7 mouse cellular contexts compared by ENCODE assay signal in genomic region chr11:69581147-69581688, GRCm38 (mm10). TPM values are rescaled to one million over a fixed set of nuclear protein-coding genes. Genes with fewer than 3 reads are reported as not detected.
DNase-seq lines count a peak whose midpoint lies in the region; ATAC-seq lines count a peak whose summit lies in the region.

No protein-coding gene starts in this region.

- ATAC-seq in inflammation-experienced regulatory T-cells, adult 6 months = peak; percentile 64

- peaks cover 37% of the 10 kb centered on the region for H3K36me3 ChIP-seq in midbrain, embryonic 10.5 days

- intact Hi-C loops in gastrocnemius, postnatal 14 days (cut with DNase I; ENCODE audit: low total_unique reads) = no loop called here
- intact Hi-C loops in left cerebral cortex, postnatal 25 days (cut with DNase I) = loop anchor here (2.0 to 5.0 kb wide), 2 partner anchors 24 to 81 kb away; partner anchors contain the start of genes Atp1b2 and Mpdu1

- H3K27me3 ChIP-seq in midbrain, embryonic 10.5 days (ENCODE audit: low read depth, poor library complexity, severe bottlenecking) = no peaks in the 10 kb centered on the region

- WGBS in midbrain, embryonic 10.5 days = under 1% methylated on average over 36 of the region's 36 CpGs

- H3K9me3 ChIP-seq in midbrain, embryonic 10.5 days (replicated peaks) = no peaks in the 10 kb centered on the region

- peaks cover 41% of the 10 kb centered on the region for H3K4me1 ChIP-seq in midbrain, embryonic 10.5 days

- DNase-seq in adrenal gland, adult 2 months = peak; percentile 95
- peak; percentile 97 for DNase-seq in embryo, embryonic 10.5 days (ENCODE audit: low spot score)
- peak; percentile 91 for DNase-seq in gastrocnemius, postnatal 14 days
- peak; percentile 92 to 96 for DNase-seq in left cerebral cortex, postnatal 25 days (ENCODE audit: low spot score in 2 of 2)
- DNase-seq in midbrain, embryonic 10.5 days (ENCODE audit: low spot score) = peak; percentile 94
- DNase-seq in right cerebral cortex, postnatal 4 days = peak; percentile 83

- peak overlapping the region; percentile 90 for H3K4me3 ChIP-seq in midbrain, embryonic 10.5 days

- peak overlapping the region; percentile 91 for H3K27ac ChIP-seq in midbrain, embryonic 10.5 days (replicated peaks)

RNA-seq across cellular contexts. Expression of gene Trp53, which starts 1.1 kb away (rescaled TPM):
- 10 to 100 TPM; 59.6 to 67.5 TPM for total RNA-seq in adrenal gland, adult 2 months (2021)
- 78.9 and 85.0 TPM in 2 replicates for polyA plus RNA-seq in adrenal gland, adult 2 months (2012; rRNA removed)
- 10 to 100 TPM; 15.2 to 22.7 TPM for total RNA-seq in gastrocnemius, postnatal 14 days (2021)
- 100 to 1,000 TPM; 193 to 355 (median 324) TPM for polyA plus RNA-seq in inflammation-experienced regulatory T-cells, adult 6 months (2017; shearing (Covaris generic))
- 10 to 100 TPM; 18.7 to 21.1 TPM for total RNA-seq in left cerebral cortex, postnatal 25 days (2021)
- 148 and 166 TPM in 2 replicates for polyA plus RNA-seq in midbrain, embryonic 10.5 days (2016; fragmentation: Nextera tagmentation; extraction: Ambion mirVana)

RNA-seq across cellular contexts. Expression of gene Wrap53, which starts 1.2 kb away (rescaled TPM):
- 10 to 100 TPM in 1 of 2 experiments, 1 to 10 TPM in 1; 8.4 to 12.0 TPM for total RNA-seq in adrenal gland, adult 2 months (2021)
- polyA plus RNA-seq in adrenal gland, adult 2 months (2012; rRNA removed) = 14.8 and 16.1 TPM in 2 replicates
- total RNA-seq in gastrocnemius, postnatal 14 days (2021) = 1 to 10 TPM; 3.5 to 4.0 TPM
- 10 to 100 TPM; 22.0 to 32.2 (median 25.7) TPM for polyA plus RNA-seq in inflammation-experienced regulatory T-cells, adult 6 months (2017; shearing (Covaris generic))
- total RNA-seq in left cerebral cortex, postnatal 25 days (2021) = 10 to 100 TPM; 10.1 to 10.4 TPM
- polyA plus RNA-seq in midbrain, embryonic 10.5 days (2016; fragmentation: Nextera tagmentation; extraction: Ambion mirVana) = 45.0 and 50.7 TPM in 2 replicates

RNA-seq across cellular contexts. Expression of gene Efnb3, which starts 21.2 kb away (rescaled TPM):
- under 1 TPM; 0.52 to 0.69 TPM for total RNA-seq in adrenal gland, adult 2 months (2021)
- polyA plus RNA-seq in adrenal gland, adult 2 months (2012; rRNA removed) = 0.77 and 1.3 TPM in 2 replicates
- total RNA-seq in gastrocnemius, postnatal 14 days (2021) = 1 to 10 TPM in 1 of 2 experiments, under 1 TPM in 1; 0.71 to 1.3 TPM
- under 1 TPM in 2 of 3 experiments, not detected in 1; 0.11 to 0.22 TPM for polyA plus RNA-seq in inflammation-experienced regulatory T-cells, adult 6 months (2017; shearing (Covaris generic))
- 10 to 100 TPM; 57.5 to 60.4 TPM for total RNA-seq in left cerebral cortex, postnatal 25 days (2021)
- polyA plus RNA-seq in midbrain, embryonic 10.5 days (2016; fragmentation: Nextera tagmentation; extraction: Ambion mirVana) = 48.8 and 53.9 TPM in 2 replicates

RNA-seq across cellular contexts. Expression of gene Atp1b2, which starts 24.5 kb away (rescaled TPM):
- total RNA-seq in adrenal gland, adult 2 months (2021) = 10 to 100 TPM; 34.9 to 40.2 TPM
- polyA plus RNA-seq in adrenal gland, adult 2 months (2012; rRNA removed) = 28.3 and 31.5 TPM in 2 replicates
- 100 to 1,000 TPM; 384 to 403 TPM for total RNA-seq in gastrocnemius, postnatal 14 days (2021)
- polyA plus RNA-seq in inflammation-experienced regulatory T-cells, adult 6 months (2017; shearing (Covaris generic)) = under 1 TPM in 1 of 3 experiments, not detected in 2; 0.17 TPM
- 100 to 1,000 TPM; 403 to 438 TPM for total RNA-seq in left cerebral cortex, postnatal 25 days (2021)
- polyA plus RNA-seq in midbrain, embryonic 10.5 days (2016; fragmentation: Nextera tagmentation; extraction: Ambion mirVana) = 6.0 and 8.6 TPM in 2 replicates

RNA-seq across cellular contexts. Expression of gene Dnah2, which starts 32.3 kb away (rescaled TPM):
- total RNA-seq in adrenal gland, adult 2 months (2021) = under 1 TPM; 0.32 to 0.66 TPM
- polyA plus RNA-seq in adrenal gland, adult 2 months (2012; rRNA removed) = 0.19 and 0.28 TPM in 2 replicates
- under 1 TPM; 0.06 to 0.07 TPM for total RNA-seq in gastrocnemius, postnatal 14 days (2021)
- polyA plus RNA-seq in inflammation-experienced regulatory T-cells, adult 6 months (2017; shearing (Covaris generic)) = under 1 TPM in 1 of 3 experiments, not detected in 2; 0.21 TPM
- 1 to 10 TPM; 3.0 to 3.6 TPM for total RNA-seq in left cerebral cortex, postnatal 25 days (2021)
- 1.2 and 1.9 TPM in 2 replicates for polyA plus RNA-seq in midbrain, embryonic 10.5 days (2016; fragmentation: Nextera tagmentation; extraction: Ambion mirVana)

Comparison
In these comparisons a context has a peak if more than half of its experiments do, and no peak if none do; other contexts are left out.
1. Peak in every context shown above with its lines: DNase-seq, ATAC-seq, H3K4me3 ChIP-seq and H3K27ac ChIP-seq.
2. RNA of gene Efnb3, which starts 21.2 kb away (total RNA-seq): 57.5 to 60.4 TPM in left cerebral cortex, postnatal 25 days; 0.71 to 1.3 TPM in gastrocnemius, postnatal 14 days and 0.52 to 0.69 TPM in adrenal gland, adult 2 months; every median in the first group is over 10 times any median in the second.